Mouse (Mus musculus): Measurements from ENCODE around the gene Mybpc3.

GRCm38 (mm10) chr2:91108156-91108555 is 9.8 kb upstream of the Mybpc3 start:
- TF ChIP-seq CTCF (IDR thresholded peaks at IDR 0.05; ENCODE audit: extremely low read depth, insufficient read length, insufficient replicate concordance, low read depth, low read length) (no peak), POLR2A (IDR thresholded peaks at IDR 0.05; ENCODE audit: low read depth, low read length) (no peak)
